Mouse (Mus musculus) heart, embryonic 14.5 days (tissue): ENCODE results near the gene Zranb1. TPM values are rescaled to one million over a fixed set of nuclear protein-coding genes. Genes with fewer than 3 reads are reported as not detected.

ENCODE experiments used
- ATAC-seq: fragments of 200-750 bp; cut with Nextera tagmentation; 2 replicates; pipeline ENCODE4 v1.8.0; 2017; ENCODE audit warnings: low read depth, moderate TSS enrichment; ENCODE audit not compliant: insufficient number of reproducible peaks, insufficient read depth, low FRiP score
- H3K27ac ChIP-seq, 2 experiments: fragments of 200-500 bp in 1 of 2; fragments of 300-500 bp in 1 of 2; sonication (generic) in 1 of 2; replicated peaks in 1 of 2; 2 replicates each; pipeline ENCODE4 v1.5.1; 2012 to 2014; ENCODE audit warnings: low read depth in 2 of 2, low read length in 2 of 2, control low read depth in 1 of 2, mild to moderate bottlenecking in 1 of 2, mixed read lengths in 1 of 2; ENCODE audit not compliant: control insufficient read depth in 1 of 2, insufficient read depth in 1 of 2
- H3K27me3 ChIP-seq: fragments of 300-500 bp; sonication (generic); 2 replicates; pipeline ENCODE4 v1.6.1; 2014; ENCODE audit warnings: mild to moderate bottlenecking, low read length, control low read depth; ENCODE audit not compliant: control insufficient read depth, insufficient read depth
- H3K36me3 ChIP-seq: fragments of 300-500 bp; sonication (generic); 2 replicates; pipeline ENCODE4 v1.6.1; 2014; ENCODE audit warnings: mild to moderate bottlenecking, control low read depth, low read length, mixed read lengths; ENCODE audit not compliant: control insufficient read depth, insufficient read depth
- H3K4me1 ChIP-seq, 2 experiments: fragments of 200-500 bp in 1 of 2; fragments of 300-500 bp in 1 of 2; sonication (generic) in 1 of 2; 2 replicates each; pipeline ENCODE4 v1.6.1; 2012 to 2014; ENCODE audit warnings: low read length in 2 of 2, control low read depth in 1 of 2, mixed read lengths in 1 of 2; ENCODE audit not compliant: control insufficient read depth in 2 of 2, insufficient read depth in 2 of 2
- H3K4me2 ChIP-seq: fragments of 300-500 bp; sonication (generic); 2 replicates; pipeline ENCODE4 v1.6.1; 2014; ENCODE audit warnings: mild to moderate bottlenecking, low read length
- H3K4me3 ChIP-seq, 2 experiments: fragments of 200-500 bp in 1 of 2; fragments of 300-500 bp in 1 of 2; sonication (generic) in 1 of 2; 2 replicates each; pipeline ENCODE4 v1.5.1; 2012 to 2014; ENCODE audit warnings: low read length in 2 of 2, mild to moderate bottlenecking in 2 of 2, control low read depth in 1 of 2, low read depth in 1 of 2, moderate library complexity in 1 of 2; ENCODE audit not compliant: control insufficient read depth in 1 of 2, insufficient read depth in 1 of 2
- H3K9ac ChIP-seq: fragments of 300-500 bp; sonication (generic); 2 replicates; pipeline ENCODE4 v1.6.1; 2014; ENCODE audit warnings: mild to moderate bottlenecking, low read length
- H3K9me3 ChIP-seq: fragments of 300-500 bp; sonication (generic); 2 replicates; pipeline ENCODE4 v1.6.1; 2016; ENCODE audit warnings: low read length, control low read depth; ENCODE audit not compliant: control insufficient read depth
- WGBS: fragments of 180-500 bp; shearing (Covaris S2); extraction: QIAGEN DNeasy Blood & Tissue Kit; methylation state at CpG from one replicate; pipeline ENCODE4 v1.1.7; 2014; 5-methylcytosine and 5-hydroxymethylcytosine counted together
- polyA plus RNA-seq: library from polyadenylated mRNA; unstranded; fragments of >200 nt; fragmentation: Nextera tagmentation; extraction: Ambion mirVana; gene quantifications from 2 replicates; pipeline ENCODE4 v1.2.1, GENCODE M21; 2014

Zranb1 gene
- polyA plus RNA-seq, 1 experiment from 2014 or later, result 13.6 TPM

DNA sequence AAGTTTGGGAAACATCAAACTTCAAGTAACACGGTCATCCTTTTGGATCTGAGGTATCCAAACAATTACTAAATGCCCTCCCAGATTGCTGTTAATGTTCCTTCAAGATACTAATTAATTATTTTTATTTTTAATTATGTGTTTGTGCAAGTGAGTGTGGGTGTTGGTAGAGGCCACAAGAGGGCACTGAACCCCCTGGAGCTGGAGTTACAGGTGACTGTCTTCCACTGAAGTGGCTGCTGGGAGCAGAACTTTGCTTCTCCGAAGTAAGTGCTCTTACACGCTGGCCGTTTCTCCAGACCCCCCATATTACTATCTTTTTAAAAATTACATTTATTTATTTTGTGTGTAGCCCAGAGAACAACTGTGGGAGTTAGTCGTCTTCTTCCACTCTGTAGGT, 887 bp upstream of the Zranb1 start:
- no peak for ATAC-seq
- Histone ChIP-seq H3K27me3 (no peaks in the 10 kb centered on the region), H3K27ac (peak overlapping the region in 1 of 2 experiments; percentile 96; a peak in 2 of 4 replicates), H3K4me1 (peaks cover 0 to 14% of the 10 kb centered on the region in 2 experiments; a peak in 2 of 4 replicates), H3K36me3 (no peaks in the 10 kb centered on the region), H3K9me3 (no peaks in the 10 kb centered on the region), H3K4me2 (peak overlapping the region; percentile 86), H3K9ac (peak overlapping the region; percentile 97), H3K4me3 (peak overlapping the region in 1 of 2 experiments; percentile 88; a peak in 2 of 4 replicates)
- WGBS, result 80% methylated on average over 5 of the region's 5 CpGs

DNA sequence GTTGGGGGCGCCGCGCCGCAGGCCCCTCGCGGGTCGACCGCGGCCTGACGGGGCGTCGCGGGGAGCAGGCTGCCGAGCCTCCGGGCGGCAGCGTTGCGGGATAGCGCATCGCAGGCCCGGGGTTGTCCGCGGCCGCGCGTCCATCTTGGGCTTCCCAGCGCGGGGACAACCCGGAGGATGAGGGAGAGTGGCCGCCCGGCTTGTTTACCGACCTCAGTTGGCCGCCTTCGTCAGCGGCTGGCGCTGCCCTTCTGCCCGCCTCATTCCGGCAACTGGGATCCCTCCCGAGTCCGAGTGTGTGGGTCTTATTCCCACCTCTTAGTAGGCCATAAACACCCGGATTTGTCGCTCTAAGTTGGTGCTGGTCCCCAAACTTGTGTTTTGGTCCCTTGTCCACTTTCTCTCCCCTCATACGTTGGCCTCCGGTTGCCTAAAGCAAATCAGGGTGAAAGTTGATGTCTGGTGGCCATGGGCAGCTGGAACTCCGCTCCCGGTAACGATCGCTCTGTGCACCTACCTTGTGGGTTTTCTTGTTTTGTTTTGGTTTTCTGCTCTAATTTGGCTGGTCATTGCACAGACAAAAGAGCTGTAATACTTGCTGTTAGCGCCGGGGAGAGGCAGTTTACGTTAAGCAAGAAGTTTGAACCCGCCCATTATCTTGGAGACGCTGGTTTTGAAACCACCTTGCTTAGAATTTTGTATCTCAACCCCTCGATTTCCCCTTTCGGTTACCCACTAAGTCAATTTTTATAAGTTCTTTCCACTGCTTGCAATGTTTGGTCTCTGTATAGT, 814 bp downstream of the Zranb1 start:
- peak; percentile 36 for ATAC-seq

GRCm38 (mm10) chr7:132933331-132933730, 2.4 kb downstream of the Zranb1 start:
- Histone ChIP-seq H3K4me1 (peaks cover 0 to 14% of the 10 kb centered on the region in 2 experiments; a peak in 2 of 4 replicates), H3K27ac (no peak overlapping the region), H3K27me3 (no peaks in the 10 kb centered on the region), H3K9me3 (no peaks in the 10 kb centered on the region), H3K36me3 (no peaks in the 10 kb centered on the region), H3K4me3 (no peak overlapping the region), H3K9ac (no peak overlapping the region), H3K4me2 (no peak overlapping the region)
- ATAC-seq, result no peak
- WGBS, result 85% methylated on average over 1 of the region's 1 CpGs

More for the DNA sequence above, 814 bp downstream of the Zranb1 start:
- under 1% methylated on average over 54 of the region's 55 CpGs for WGBS
- H3K4me2 ChIP-seq, result peak overlapping the region; percentile 86
- no peaks in the 10 kb centered on the region for H3K36me3 ChIP-seq
- peak overlapping the region; percentile 78 to 98 for H3K27ac ChIP-seq
- H3K9me3 ChIP-seq, result no peaks in the 10 kb centered on the region
- peaks cover 0 to 14% of the 10 kb centered on the region in 2 experiments; a peak in 2 of 4 replicates for H3K4me1 ChIP-seq
- H3K4me3 ChIP-seq, result peak overlapping the region; percentile 71 to 88
- H3K9ac ChIP-seq, result peak overlapping the region; percentile 97
- H3K27me3 ChIP-seq, result no peaks in the 10 kb centered on the region

DNA sequence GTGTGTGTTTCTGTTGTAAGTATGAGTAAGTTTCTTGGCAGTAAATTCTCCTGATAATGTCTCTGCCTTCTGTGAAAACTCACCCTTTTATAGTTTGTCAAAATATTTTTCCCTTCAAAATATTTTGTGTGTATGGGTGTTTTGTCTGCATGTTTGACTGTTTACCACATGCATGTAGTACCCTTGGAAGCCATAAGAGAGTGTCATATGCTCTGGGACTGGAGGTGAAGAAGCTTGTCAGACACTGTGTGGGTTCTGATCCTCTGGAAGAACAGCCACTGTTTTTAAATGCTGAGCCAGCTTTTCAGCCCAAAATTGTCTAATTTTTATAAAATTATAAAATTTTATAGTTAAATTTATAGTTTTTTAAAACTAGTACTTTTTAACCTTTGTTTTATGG, 3.8 kb downstream of the Zranb1 start:
- H3K9me3 ChIP-seq, result no peaks in the 10 kb centered on the region
- H3K27me3 ChIP-seq, result no peaks in the 10 kb centered on the region
- H3K4me3 ChIP-seq, result no peak overlapping the region
- ATAC-seq, result no peak
- no peak overlapping the region for H3K27ac ChIP-seq
- no peak overlapping the region for H3K4me2 ChIP-seq
- H3K4me1 ChIP-seq, result peaks cover 0 to 14% of the 10 kb centered on the region in 2 experiments; a peak in 2 of 4 replicates
- no peaks in the 10 kb centered on the region for H3K36me3 ChIP-seq
- H3K9ac ChIP-seq, result no peak overlapping the region

DNA sequence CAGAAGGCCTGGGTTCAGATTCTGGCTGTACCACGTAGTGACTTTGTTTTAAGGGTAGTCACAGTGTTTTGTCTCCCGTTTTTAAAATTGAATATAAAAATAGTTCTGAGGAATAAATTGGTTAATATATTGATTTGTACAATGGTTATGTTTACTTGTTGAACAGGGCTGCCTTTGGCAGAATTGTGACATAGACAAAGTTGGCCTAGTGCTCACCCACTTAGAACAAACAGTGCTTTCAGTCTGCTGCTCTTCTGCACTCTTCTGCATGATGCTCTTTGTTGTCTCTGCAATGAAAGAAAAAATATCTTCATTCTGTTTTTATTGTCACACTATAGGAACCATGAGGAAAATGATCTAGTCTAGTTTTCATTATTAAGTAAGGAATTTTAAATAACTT, 8.2 kb downstream of the Zranb1 start:
- WGBS, result 86% methylated on average over 2 of the region's 2 CpGs
- Histone ChIP-seq H3K9me3 (no peaks in the 10 kb centered on the region), H3K4me2 (no peak overlapping the region), H3K27me3 (no peaks in the 10 kb centered on the region), H3K27ac (no peak overlapping the region), H3K36me3 (no peaks in the 10 kb centered on the region), H3K4me3 (no peak overlapping the region), H3K9ac (no peak overlapping the region), H3K4me1 (0 out of 4 replicates have a peak, but pooled peaks cover 0 to 5% of the 10 kb centered on the region in 2 experiments)
- ATAC-seq, result no peak

- H3K4me1 ChIP-seq, result 0 out of 4 replicates have a peak, but pooled peaks cover 0 to 5% of the 10 kb centered on the region in 2 experiments
- H3K4me2 ChIP-seq, result no peak overlapping the region
- H3K36me3 ChIP-seq, result no peaks in the 10 kb centered on the region
- no peak overlapping the region for H3K4me3 ChIP-seq
- H3K27ac ChIP-seq, result no peak overlapping the region
- H3K9ac ChIP-seq, result no peak overlapping the region
- no peaks in the 10 kb centered on the region for H3K9me3 ChIP-seq
- ATAC-seq, result no peak
- WGBS, result 74% methylated on average over 2 of the region's 2 CpGs
- H3K27me3 ChIP-seq, result no peaks in the 10 kb centered on the region
Observed at GRCm38 (mm10) chr7:132940569-132940968, 9.6 kb downstream of the Zranb1 start.

DNA sequence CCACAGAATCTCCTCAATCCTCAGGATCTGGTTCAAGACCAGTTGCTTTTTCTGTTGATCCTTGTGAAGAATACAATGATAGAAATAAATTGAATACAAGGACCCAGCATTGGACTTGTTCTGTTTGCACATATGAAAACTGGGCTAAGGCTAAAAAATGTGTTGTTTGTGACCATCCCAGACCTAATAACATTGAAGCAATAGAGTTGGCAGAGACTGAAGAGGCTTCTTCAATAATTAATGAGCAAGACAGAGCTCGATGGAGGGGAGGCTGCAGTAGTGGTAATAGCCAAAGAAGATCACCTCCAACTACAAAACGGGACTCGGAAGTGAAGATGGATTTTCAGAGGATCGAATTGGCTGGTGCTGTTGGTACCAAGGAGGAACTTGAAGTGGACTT, 19.0 kb downstream of the Zranb1 start:
- Histone ChIP-seq H3K36me3 (peaks cover 8% of the 10 kb centered on the region; the same call in 1 of the 2 replicates), H3K4me3 (no peak overlapping the region), H3K4me1 (peaks cover 0 to 3% of the 10 kb centered on the region in 2 experiments; a peak in 1 of 4 replicates), H3K27me3 (no peaks in the 10 kb centered on the region), H3K9me3 (no peaks in the 10 kb centered on the region), H3K9ac (no peak overlapping the region), H3K4me2 (no peak overlapping the region), H3K27ac (no peak overlapping the region)
- no peak for ATAC-seq
- 90% methylated on average over 4 of the region's 4 CpGs for WGBS
